Mouse (Mus musculus) left cerebral cortex, adult 8-10 months (tissue): ENCODE results near the gene Nucb1. TPM values are rescaled to one million over a fixed set of nuclear protein-coding genes. Genes with fewer than 3 reads are reported as not detected.

Source experiments
- microRNA-seq, 2 experiments: library from miRNA; unstranded; fragments of <30 nt; microRNA quantifications; one replicate each; pipeline ENCODE4 v1.2.0; 2022
- total RNA-seq, 4 experiments: library from RNA; stranded (reverse); gene quantifications; 2 replicates each; pipeline ENCODE4 v1.2.4; 2022

The Nucb1 gene
- total RNA-seq, 4 experiments from 2014 or later, result 97.8 to 121 (median 110) TPM

Small RNAs within 50 kb of the gene (microRNA-seq; reads per million reads assigned to microRNA genes)
- gene Gm22133, result 0 reads per million in 2 experiments

Other genes starting within 250 kb of the Nucb1 start
- gene Slc6a21, start 232.9 kb downstream of the Nucb1 start, total RNA-seq, result under 1 TPM in 3 of 4 experiments, not detected in 1; 0.19 to 0.55 (median 0.34) TPM
- 10 to 100 TPM; 23.9 to 27.8 (median 25.1) TPM for gene Trpm4, start 176.6 kb downstream of the Nucb1 start, total RNA-seq
- 1 to 10 TPM in 1 of 4 experiments, under 1 TPM in 3; 0.26 to 1.1 (median 0.78) TPM for gene Hrc, start 175.1 kb downstream of the Nucb1 start, total RNA-seq
- gene Ppfia3, start 143.4 kb downstream of the Nucb1 start, total RNA-seq, result 100 to 1,000 TPM; 137 to 162 (median 150) TPM
- gene Lin7b, start 139.8 kb downstream of the Nucb1 start, total RNA-seq, result 100 to 1,000 TPM; 139 to 172 (median 159) TPM
- gene Snrnp70, start 114.7 kb downstream of the Nucb1 start, total RNA-seq, result 100 to 1,000 TPM; 295 to 398 (median 356) TPM
- gene Kcna7, start 104.8 kb downstream of the Nucb1 start, total RNA-seq, result under 1 TPM in 1 of 4 experiments, not detected in 3; 0.14 TPM
- gene Ntf5, start 96.7 kb downstream of the Nucb1 start, total RNA-seq, result under 1 TPM in 2 of 4 experiments, not detected in 2; 0.36 to 0.39 TPM
- not detected for gene Lhb, start 89.6 kb downstream of the Nucb1 start, total RNA-seq
- 10 to 100 TPM; 14.7 to 16.4 (median 15.1) TPM for gene Gys1, start 75.6 kb downstream of the Nucb1 start, total RNA-seq
- 10 to 100 TPM; 30.0 to 37.5 (median 32.0) TPM for gene Ruvbl2, start 72.3 kb downstream of the Nucb1 start, total RNA-seq
- 100 to 1,000 TPM; 206 to 283 (median 229) TPM for gene Ftl1, start 50.5 kb downstream of the Nucb1 start, total RNA-seq
- 10 to 100 TPM; 57.8 to 78.7 (median 67.0) TPM for gene Bax, start 43.5 kb downstream of the Nucb1 start, total RNA-seq
- not detected for gene Tulp2, start 28.5 kb downstream of the Nucb1 start, total RNA-seq
- 1 to 10 TPM in 3 of 4 experiments, not detected in 1; 1.9 to 3.2 (median 2.9) TPM for gene Gm45808, start 23.6 kb downstream of the Nucb1 start, total RNA-seq
- 1 to 10 TPM; 5.9 to 7.0 (median 6.3) TPM for gene Dhdh, start 21.6 kb downstream of the Nucb1 start, total RNA-seq
- 10 to 100 TPM; 16.0 to 27.0 (median 22.4) TPM for gene Ppp1r15a, start 15.9 kb upstream of the Nucb1 start, total RNA-seq
- 1 to 10 TPM; 3.0 to 5.1 (median 4.0) TPM for gene Plekha4, start 15.9 kb upstream of the Nucb1 start, total RNA-seq
- 1 to 10 TPM in 2 of 4 experiments, under 1 TPM in 1, not detected in 1; 0.72 to 2.6 (median 1.2) TPM for gene Hsd17b14, start 44.5 kb upstream of the Nucb1 start, total RNA-seq
- 10 to 100 TPM; 19.3 to 21.1 (median 19.9) TPM for gene Bcat2, start 59.7 kb upstream of the Nucb1 start, total RNA-seq
- gene Fgf21, start 105.1 kb upstream of the Nucb1 start, total RNA-seq, result not detected
- gene Fut1, start 106.9 kb upstream of the Nucb1 start, total RNA-seq, result under 1 TPM in 1 of 4 experiments, not detected in 3; 0.21 TPM
- not detected for gene Izumo1, start 111.4 kb upstream of the Nucb1 start, total RNA-seq
- gene Rasip1, start 117.1 kb upstream of the Nucb1 start, total RNA-seq, result 1 to 10 TPM; 5.9 to 7.6 (median 6.6) TPM
- 1 to 10 TPM; 3.5 to 6.0 (median 5.6) TPM for gene Mamstr, start 129.6 kb upstream of the Nucb1 start, total RNA-seq
- under 1 TPM in 1 of 4 experiments, not detected in 3; 0.59 TPM for gene Fut2, start 156.0 kb upstream of the Nucb1 start, total RNA-seq
- gene Ntn5, start 173.6 kb upstream of the Nucb1 start, total RNA-seq, result 1 to 10 TPM; 7.6 to 8.7 (median 8.2) TPM
- gene Sec1, start 184.0 kb upstream of the Nucb1 start, total RNA-seq, result 1 to 10 TPM in 1 of 4 experiments, under 1 TPM in 3; 0.63 to 1.1 (median 0.87) TPM
- gene Car11, start 189.4 kb upstream of the Nucb1 start, total RNA-seq, result 100 to 1,000 TPM; 230 to 247 (median 241) TPM
- gene Dbp, start 194.7 kb upstream of the Nucb1 start, total RNA-seq, result 100 to 1,000 TPM; 164 to 236 (median 186) TPM
- gene Rpl18, start 205.1 kb upstream of the Nucb1 start, total RNA-seq, result 100 to 1,000 TPM; 340 to 384 (median 357) TPM
- 10 to 100 TPM; 24.9 to 27.4 (median 25.3) TPM for gene Sphk2, start 207.6 kb upstream of the Nucb1 start, total RNA-seq
- gene Fam83e, start 210.8 kb upstream of the Nucb1 start, total RNA-seq, result under 1 TPM in 1 of 4 experiments, not detected in 3; 0.14 TPM
- gene Spaca4, start 215.4 kb upstream of the Nucb1 start, total RNA-seq, result not detected